Mouse (Mus musculus): Measurements from ENCODE around the gene Asb8. TPM values are rescaled to one million over a fixed set of nuclear protein-coding genes. Genes with fewer than 3 reads are reported as not detected.

Gene Asb8
- 57.7 and 60.2 TPM in 2 replicates for polyA plus RNA-seq (2012; rRNA removed)

- no peak for DNase-seq (ENCODE audit: extremely low spot score in 1 of 2, low spot score in 1 of 2)
These were observed at the start of gene Asb8 for GRCm38 (mm10) chr15:98165525-98165924. TSS of gene Asb8 (minus strand) at chr15:98165625.

DNA sequence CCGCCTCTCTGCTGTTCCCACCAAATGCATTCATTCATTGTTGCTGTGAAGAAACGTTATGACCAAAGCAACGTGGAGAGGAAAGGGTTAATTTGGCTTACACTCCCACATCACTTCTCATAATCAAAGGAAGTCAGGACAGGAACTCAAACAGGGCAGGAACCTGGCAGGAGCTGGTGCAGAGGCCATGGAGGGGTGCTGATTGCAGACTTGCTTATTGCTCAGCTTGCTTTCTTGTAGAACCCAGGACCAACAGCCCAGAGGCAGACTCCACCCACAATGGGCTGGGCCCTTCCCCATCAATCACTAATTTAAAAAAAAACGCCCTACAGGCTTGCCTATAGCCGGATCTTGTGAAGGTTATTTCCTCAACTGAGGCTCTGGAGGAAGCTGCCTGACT lies 48.7 kb upstream of the Asb8 start:
- no peak for DNase-seq (ENCODE audit: extremely low spot score in 1 of 2, low spot score in 1 of 2)

DNA sequence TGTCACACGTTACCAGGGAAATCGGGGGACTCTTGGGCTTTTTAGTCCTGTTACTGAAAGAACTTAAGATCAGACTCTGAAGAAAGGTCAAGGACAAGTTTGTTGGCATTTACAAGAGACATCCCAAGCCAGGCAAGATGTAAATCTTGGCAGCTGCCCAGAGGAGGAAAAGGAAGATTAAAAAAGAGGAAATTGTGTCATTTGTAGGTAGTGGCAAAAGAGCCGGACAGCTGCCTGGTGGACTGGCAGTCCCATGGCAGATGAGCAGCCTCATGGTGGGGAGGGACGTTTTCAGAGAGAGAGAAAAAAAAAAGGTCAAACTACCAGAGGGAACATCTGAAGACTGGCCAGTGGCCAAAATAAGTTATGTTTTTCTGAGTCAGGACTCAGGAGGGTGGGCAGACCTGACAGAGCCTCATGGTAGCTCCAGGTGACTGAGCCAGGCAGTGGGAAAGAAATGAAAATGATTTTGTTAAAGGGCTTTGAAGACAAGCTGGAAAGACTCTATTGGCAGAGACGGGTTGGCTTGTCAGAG lies 48.0 kb upstream of the Asb8 start:
- no peak for DNase-seq (ENCODE audit: extremely low spot score in 1 of 2, low spot score in 1 of 2)

DNA sequence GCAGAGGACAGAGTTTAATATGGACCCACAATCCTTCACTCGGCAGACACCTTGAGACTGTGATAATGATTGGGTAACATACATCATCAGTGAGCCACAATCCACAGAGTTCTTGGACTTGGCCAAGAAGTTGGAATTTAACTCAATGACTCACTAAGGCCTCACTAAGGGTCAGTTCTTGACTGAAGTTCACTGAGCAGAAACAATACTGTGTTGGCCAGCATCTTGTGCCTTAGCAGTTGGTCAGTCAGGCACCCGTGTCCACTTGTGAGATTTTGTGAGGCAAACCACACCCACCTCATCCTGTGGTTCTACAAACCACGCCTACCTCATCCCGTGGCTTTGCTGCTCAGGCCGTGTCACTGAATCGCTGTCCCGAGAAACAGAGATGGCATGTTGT lies 44.3 kb upstream of the Asb8 start:
- DNase-seq (ENCODE audit: extremely low spot score in 1 of 2, low spot score in 1 of 2), result no peak

DNA sequence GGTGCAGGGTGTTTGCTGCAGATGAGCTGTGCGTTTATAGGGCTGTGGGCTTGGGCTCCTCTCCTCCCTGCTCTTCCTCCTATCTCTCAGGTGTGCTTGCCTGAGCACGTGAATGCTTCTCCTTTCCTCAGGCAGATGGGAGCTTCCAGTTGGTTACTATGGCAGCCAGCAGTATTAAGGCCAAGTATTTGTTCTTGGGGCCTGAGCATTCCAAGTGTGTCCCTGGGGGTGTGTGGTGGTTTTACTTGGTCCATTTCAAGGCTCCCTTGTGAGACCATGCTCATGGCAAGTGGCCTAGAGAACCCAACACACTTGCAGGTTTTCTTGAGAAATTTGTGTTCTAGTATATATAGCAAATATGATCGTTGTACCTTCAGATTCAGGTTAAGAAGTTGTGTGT lies 30.0 kb upstream of the Asb8 start, which contains the start of gene Olfr288:
Olfr288 (minus strand) TSS at position 101 of the 400 bp plus-strand sequence.
- DNase-seq (ENCODE audit: extremely low spot score in 1 of 2, low spot score in 1 of 2), result no peak

GRCm38 (mm10) chr15:98184456-98184855 lies 19.0 kb upstream of the Asb8 start:
- no peak for DNase-seq (ENCODE audit: extremely low spot score in 1 of 2, low spot score in 1 of 2)

GRCm38 (mm10) chr15:98181856-98182570 lies 16.6 kb upstream of the Asb8 start:
- no peak for DNase-seq (ENCODE audit: extremely low spot score in 1 of 2, low spot score in 1 of 2)

- peak; percentile 93 to 95 for DNase-seq (ENCODE audit: extremely low spot score in 1 of 2, low spot score in 1 of 2)
These were observed 15.8 kb upstream of the Asb8 start for GRCm38 (mm10) chr15:98181132-98181711.

DNA sequence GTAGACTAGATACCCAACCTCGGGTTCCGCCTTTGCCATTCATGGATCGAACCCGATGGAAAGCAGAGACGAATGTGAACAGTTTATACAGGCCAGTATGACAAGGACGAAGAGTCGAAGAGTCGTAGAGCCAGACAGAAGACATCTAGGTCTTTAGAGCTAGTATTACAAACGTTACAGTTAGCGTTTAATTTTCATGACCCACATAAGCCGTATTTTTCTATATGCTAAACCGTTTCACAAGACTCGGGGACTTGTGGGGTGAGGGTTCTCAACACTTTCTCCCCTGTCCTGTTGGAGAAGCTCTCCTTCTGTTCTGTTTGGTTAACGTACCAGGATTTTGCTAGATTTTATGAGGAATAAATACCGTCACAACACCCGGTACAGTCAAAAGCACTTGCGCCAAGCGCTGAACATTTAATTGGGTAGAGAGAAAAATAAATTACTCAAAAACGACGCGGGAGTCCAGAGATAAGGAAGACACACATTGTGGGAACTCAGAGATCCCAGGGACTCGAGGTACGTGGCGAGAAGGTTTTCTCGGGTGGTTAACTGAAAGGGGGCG lies 15.2 kb upstream of the Asb8 start:
- DNase-seq (ENCODE audit: extremely low spot score in 1 of 2, low spot score in 1 of 2), result no peak

GRCm38 (mm10) chr15:98177320-98177719 lies 11.9 kb upstream of the Asb8 start:
- no peak for DNase-seq (ENCODE audit: extremely low spot score in 1 of 2, low spot score in 1 of 2)

- DNase-seq (ENCODE audit: extremely low spot score in 1 of 2, low spot score in 1 of 2), result peak; percentile 81 to 95
These were observed 8.4 kb upstream of the Asb8 start for GRCm38 (mm10) chr15:98173821-98174220.

- DNase-seq (ENCODE audit: extremely low spot score in 1 of 2, low spot score in 1 of 2), result no peak
These were observed 6.7 kb upstream of the Asb8 start for GRCm38 (mm10) chr15:98172113-98172512.

DNA sequence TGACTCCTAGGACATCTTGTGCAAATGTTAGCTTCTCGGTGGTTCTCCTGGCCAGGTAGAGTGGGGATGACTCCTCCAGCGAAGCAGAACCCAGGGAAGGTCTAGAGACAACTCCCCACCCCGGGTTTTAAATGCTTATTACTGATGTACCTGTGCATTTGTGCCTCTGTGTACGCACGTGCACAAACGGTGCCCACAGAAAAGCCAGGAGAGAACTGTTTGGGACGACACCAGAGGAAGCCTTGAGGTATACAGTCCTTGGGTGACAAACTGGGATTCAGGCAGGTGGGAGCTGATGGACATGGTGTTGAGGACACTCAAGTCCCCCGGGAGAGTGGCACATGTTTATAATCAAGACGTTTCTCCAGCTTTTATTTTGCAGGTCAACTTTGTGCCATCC lies 5.5 kb upstream of the Asb8 start:
- DNase-seq (ENCODE audit: extremely low spot score in 1 of 2, low spot score in 1 of 2), result no peak

- DNase-seq (ENCODE audit: extremely low spot score in 1 of 2, low spot score in 1 of 2), result peak; percentile 54 to 75
These were observed 4.9 kb upstream of the Asb8 start for GRCm38 (mm10) chr15:98170365-98170764.

DNA sequence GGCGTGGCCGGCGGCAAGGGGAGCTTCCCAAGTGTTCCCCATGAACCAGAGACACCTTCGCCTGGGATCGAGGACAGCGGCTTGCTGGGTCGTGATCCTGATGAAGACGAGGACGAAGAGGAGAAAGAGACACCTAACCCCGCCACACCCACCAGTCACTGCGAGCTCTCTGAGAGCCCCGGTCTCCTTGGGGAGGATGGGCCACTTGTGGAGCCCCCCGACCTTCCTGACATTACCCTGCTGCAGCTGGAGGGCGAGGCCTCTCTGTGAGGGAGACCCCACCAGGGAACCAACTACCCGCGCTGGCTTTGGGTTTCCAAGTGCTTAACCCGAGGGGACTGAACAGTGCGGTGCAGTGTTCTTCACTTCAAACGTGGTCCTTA lies 3.2 kb upstream of the Asb8 start:
- DNase-seq (ENCODE audit: extremely low spot score in 1 of 2, low spot score in 1 of 2), result no peak

GRCm38 (mm10) chr15:98167645-98168621 lies 2.5 kb upstream of the Asb8 start:
- DNase-seq (ENCODE audit: extremely low spot score in 1 of 2, low spot score in 1 of 2), result peak; percentile 85 to 94

- DNase-seq (ENCODE audit: extremely low spot score in 1 of 2, low spot score in 1 of 2), result no peak
These were observed 1.7 kb upstream of the Asb8 start, which contains the start of gene Ccdc184 for GRCm38 (mm10) chr15:98166963-98167644. TSS of gene Ccdc184 (plus strand) at chr15:98167158.

GRCm38 (mm10) chr15:98162561-98162960 lies 2.9 kb downstream of the Asb8 start:
- DNase-seq (ENCODE audit: extremely low spot score in 1 of 2, low spot score in 1 of 2), result no peak

DNA sequence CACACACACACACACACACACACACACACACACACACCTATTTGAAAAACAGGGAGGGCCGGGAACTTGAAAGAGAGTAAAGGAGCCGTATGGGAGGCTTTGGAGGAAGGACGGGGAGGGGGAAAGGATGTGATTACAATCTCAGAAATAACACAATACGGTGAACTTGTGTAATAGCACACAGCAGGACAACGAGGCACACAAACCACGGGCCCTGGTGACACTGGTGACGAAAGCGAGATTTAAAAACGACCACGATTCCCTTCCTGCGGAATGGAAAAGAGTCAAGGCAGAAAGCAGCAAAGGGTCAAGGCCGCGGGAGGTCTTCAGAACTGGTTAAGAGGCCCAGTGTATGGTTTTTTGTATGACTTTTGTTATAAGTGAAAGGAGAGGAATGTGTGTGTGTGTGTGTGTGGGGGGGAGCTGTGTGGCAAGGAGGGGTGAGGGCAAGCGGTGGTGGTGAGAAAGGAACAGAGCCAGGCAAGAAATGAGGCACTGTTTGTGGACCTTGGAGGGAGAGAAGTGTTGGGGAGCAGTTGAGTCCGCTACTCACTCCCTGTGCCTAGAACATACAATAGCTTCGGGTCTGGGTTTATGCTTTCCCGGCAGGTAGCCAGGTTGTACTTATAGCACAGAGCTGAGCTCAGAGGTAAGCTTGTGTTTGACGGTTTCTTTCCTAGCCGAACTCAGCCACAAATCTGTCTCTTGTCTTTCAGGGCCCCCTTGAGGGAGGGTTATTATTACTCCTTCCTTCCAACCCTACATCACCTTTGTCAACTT lies 4.2 kb downstream of the Asb8 start:
- DNase-seq (ENCODE audit: extremely low spot score in 1 of 2, low spot score in 1 of 2), result no peak
